Mouse (Mus musculus) bone marrow macrophage, adult 2 months (primary cell): ENCODE measurements around the gene Psmb11. TPM values are rescaled to one million over a fixed set of nuclear protein-coding genes. Genes with fewer than 3 reads are reported as not detected.

Experiments used
- H3K27ac ChIP-seq: 2 replicates; pipeline ENCODE4 v1.5.1; 2012; ENCODE audit warnings: low read depth, low read length; ENCODE audit not compliant: insufficient read depth
- H3K4me1 ChIP-seq: 2 replicates; pipeline ENCODE4 v1.6.1; 2012; ENCODE audit warnings: low read length; ENCODE audit not compliant: control insufficient read depth, insufficient read depth
- H3K4me3 ChIP-seq: 2 replicates; pipeline ENCODE4 v1.5.1; 2012; ENCODE audit warnings: mild to moderate bottlenecking, low read length, moderate library complexity; ENCODE audit not compliant: insufficient read depth
- CTCF ChIP-seq: IDR thresholded peaks from 2 replicates; pipeline ENCODE4 v1.5.1; 2012; ENCODE audit warnings: low read depth, mild to moderate bottlenecking, low read length, moderate library complexity
- POLR2A ChIP-seq: IDR thresholded peaks from 2 replicates; pipeline ENCODE4 v1.6.1; 2012; ENCODE audit warnings: mild to moderate bottlenecking, low read depth, low read length, borderline replicate concordance
- polyA plus RNA-seq: library from polyadenylated mRNA; stranded (reverse); fragments of >200 nt; gene quantifications from 2 replicates; pipeline ENCODE4 v1.2.4, GENCODE M21; 2012; ENCODE audit not compliant: missing spikeins, insufficient read depth, insufficient read length

Gene Psmb11
- polyA plus RNA-seq, 1 experiment, result not detected

GRCm38 (mm10) chr14:54579638-54580037, 41.6 kb upstream of the Psmb11 start:
- Histone ChIP-seq H3K4me1 (peaks cover 14% of the 10 kb centered on the region), H3K4me3 (no peak overlapping the region), H3K27ac (peak overlapping the region; percentile 28)
- TF ChIP-seq POLR2A (no peak), CTCF (no peak)

- no peak overlapping the region for H3K4me3 ChIP-seq
- TF ChIP-seq POLR2A (no peak), CTCF (no peak)
- peaks cover 14% of the 10 kb centered on the region for H3K4me1 ChIP-seq
- no peak overlapping the region for H3K27ac ChIP-seq
Observed at GRCm38 (mm10) chr14:54582536-54582935, 38.7 kb upstream of the Psmb11 start.

- TF ChIP-seq CTCF, result peak; percentile 65
- no peak for TF ChIP-seq POLR2A
- Histone ChIP-seq H3K4me3 (no peak overlapping the region), H3K4me1 (peaks cover 13% of the 10 kb centered on the region), H3K27ac (no peak overlapping the region)
Observed at GRCm38 (mm10) chr14:54583681-54584338, 37.4 kb upstream of the Psmb11 start.

GRCm38 (mm10) chr14:54591056-54591455, 30.2 kb upstream of the Psmb11 start:
- Histone ChIP-seq H3K27ac (no peak overlapping the region), H3K4me1 (peaks cover 3% of the 10 kb centered on the region), H3K4me3 (no peak overlapping the region)
- TF ChIP-seq CTCF, result no peak
- TF ChIP-seq POLR2A, result no peak

GRCm38 (mm10) chr14:54592319-54592934, 28.8 kb upstream of the Psmb11 start:
- Histone ChIP-seq H3K4me3 (no peak overlapping the region), H3K27ac (no peak overlapping the region), H3K4me1 (peaks cover 3% of the 10 kb centered on the region)
- TF ChIP-seq POLR2A (no peak), CTCF (no peak)

GRCm38 (mm10) chr14:54594055-54594454, 27.2 kb upstream of the Psmb11 start:
- Histone ChIP-seq H3K4me3 (no peak overlapping the region), H3K27ac (no peak overlapping the region), H3K4me1 (peaks cover under 1% of the 10 kb centered on the region)
- TF ChIP-seq CTCF (no peak), POLR2A (no peak)

GRCm38 (mm10) chr14:54594631-54595414, 26.4 kb upstream of the Psmb11 start:
- Histone ChIP-seq H3K4me3 (no peak overlapping the region), H3K4me1 (no peaks in the 10 kb centered on the region), H3K27ac (no peak overlapping the region)
- TF ChIP-seq CTCF (no peak), POLR2A (no peak)

GRCm38 (mm10) chr14:54597084-54597483, 24.1 kb upstream of the Psmb11 start:
- H3K4me3 ChIP-seq, result no peak overlapping the region
- no peak overlapping the region for H3K27ac ChIP-seq
- TF ChIP-seq POLR2A (no peak), CTCF (peak; percentile 93)
- peaks cover under 1% of the 10 kb centered on the region for H3K4me1 ChIP-seq

GRCm38 (mm10) chr14:54601601-54602000, 19.6 kb upstream of the Psmb11 start:
- no peak overlapping the region for H3K4me3 ChIP-seq
- no peak overlapping the region for H3K27ac ChIP-seq
- H3K4me1 ChIP-seq, result peaks cover 13% of the 10 kb centered on the region
- TF ChIP-seq POLR2A (no peak), CTCF (no peak)

- H3K27ac ChIP-seq, result no peak overlapping the region; the same call in 1 of the 2 replicates
- peaks cover 13% of the 10 kb centered on the region for H3K4me1 ChIP-seq
Observed at GRCm38 (mm10) chr14:54602613-54603012, 18.6 kb upstream of the Psmb11 start.

More at GRCm38 (mm10) chr14:54602613-54603012, 18.6 kb upstream of the Psmb11 start:
- no peak overlapping the region for H3K4me3 ChIP-seq
- no peak for TF ChIP-seq POLR2A
- no peak for TF ChIP-seq CTCF
